Mouse (Mus musculus) midbrain, embryonic 12.5 days (tissue): Measurements from ENCODE around the gene Sec22b. TPM values are rescaled to one million over a fixed set of nuclear protein-coding genes. Genes with fewer than 3 reads are reported as not detected.
A peak's percentile ranks its signal among the peaks of the same experiment; 100 is the strongest.

Experiments used
- ATAC-seq: fragments of 200-750 bp; cut with Nextera tagmentation; 2 replicates; pipeline ENCODE4 v1.8.0; 2017; ENCODE audit warnings: low read depth, moderate TSS enrichment, moderate library complexity; ENCODE audit not compliant: low FRiP score
- H3K27ac ChIP-seq: fragments of 300-500 bp; sonication (generic); replicated peaks from 2 replicates; pipeline ENCODE4 v1.5.1; 2016; ENCODE audit warnings: mild to moderate bottlenecking
- H3K27me3 ChIP-seq: fragments of 300-500 bp; sonication (generic); 2 replicates; pipeline ENCODE4 v1.6.1; 2016; ENCODE audit warnings: mild to moderate bottlenecking
- H3K36me3 ChIP-seq: fragments of 300-500 bp; sonication (generic); 2 replicates; pipeline ENCODE4 v1.6.1; 2016
- H3K4me1 ChIP-seq: fragments of 300-500 bp; sonication (generic); 2 replicates; pipeline ENCODE4 v1.6.1; 2016
- H3K4me2 ChIP-seq: fragments of 300-500 bp; sonication (generic); replicated peaks from 2 replicates; pipeline ENCODE4 v1.6.1; 2016; ENCODE audit warnings: mild to moderate bottlenecking, moderate library complexity
- H3K4me3 ChIP-seq: fragments of 300-500 bp; sonication (generic); 2 replicates; pipeline ENCODE4 v1.5.1; 2016; ENCODE audit warnings: mild to moderate bottlenecking
- H3K9ac ChIP-seq: fragments of 300-500 bp; sonication (generic); replicated peaks from 2 replicates; pipeline ENCODE4 v1.6.1; 2016; ENCODE audit warnings: mild to moderate bottlenecking, moderate library complexity
- H3K9me3 ChIP-seq: fragments of 300-500 bp; sonication (generic); 2 replicates; pipeline ENCODE4 v1.6.1; 2016; ENCODE audit warnings: mild to moderate bottlenecking
- WGBS: fragments of 180-500 bp; shearing (Covaris S2); methylation state at CpG from one replicate; pipeline ENCODE4 v1.1.7; 2016; 5-methylcytosine and 5-hydroxymethylcytosine counted together
- polyA plus RNA-seq: library from polyadenylated mRNA; unstranded; fragments of >200 nt; fragmentation: Nextera tagmentation; extraction: Ambion mirVana; gene quantifications from 2 replicates; pipeline ENCODE4 v1.2.1, GENCODE M21; 2016

Sec22b gene
- polyA plus RNA-seq, 1 experiment from 2014 or later, result 101 TPM

DNA sequence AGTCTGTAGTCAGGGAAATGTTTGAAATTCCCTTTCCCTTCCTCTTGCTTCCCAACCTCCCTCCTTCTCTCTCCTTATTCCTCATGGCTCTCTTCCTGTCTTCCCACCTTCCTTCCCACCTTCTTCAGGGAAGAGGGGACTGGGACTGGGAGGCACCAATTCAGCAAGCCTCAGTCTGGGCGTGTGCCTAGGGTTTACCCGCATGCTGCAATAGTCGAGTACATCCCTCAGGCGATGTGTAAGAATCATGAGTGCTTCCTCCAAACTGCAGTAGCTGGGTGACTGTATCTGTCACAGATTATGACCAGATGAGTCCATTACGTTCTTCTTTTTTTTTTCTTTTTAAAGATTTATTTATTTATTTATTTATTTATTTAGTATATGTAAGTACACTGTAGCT, 32.8 kb downstream of the Sec22b start:
- no peak for ATAC-seq
- no peak overlapping the region for H3K4me3 ChIP-seq
- H3K27ac ChIP-seq, result no peak overlapping the region
- no peak overlapping the region for H3K4me2 ChIP-seq
- WGBS, result 81% methylated on average over 5 of the region's 5 CpGs
- H3K9me3 ChIP-seq, result no peaks in the 10 kb centered on the region
- peaks cover 25% of the 10 kb centered on the region for H3K4me1 ChIP-seq
- H3K36me3 ChIP-seq, result no peaks in the 10 kb centered on the region
- H3K9ac ChIP-seq, result no peak overlapping the region
- peaks cover 40% of the 10 kb centered on the region for H3K27me3 ChIP-seq

DNA sequence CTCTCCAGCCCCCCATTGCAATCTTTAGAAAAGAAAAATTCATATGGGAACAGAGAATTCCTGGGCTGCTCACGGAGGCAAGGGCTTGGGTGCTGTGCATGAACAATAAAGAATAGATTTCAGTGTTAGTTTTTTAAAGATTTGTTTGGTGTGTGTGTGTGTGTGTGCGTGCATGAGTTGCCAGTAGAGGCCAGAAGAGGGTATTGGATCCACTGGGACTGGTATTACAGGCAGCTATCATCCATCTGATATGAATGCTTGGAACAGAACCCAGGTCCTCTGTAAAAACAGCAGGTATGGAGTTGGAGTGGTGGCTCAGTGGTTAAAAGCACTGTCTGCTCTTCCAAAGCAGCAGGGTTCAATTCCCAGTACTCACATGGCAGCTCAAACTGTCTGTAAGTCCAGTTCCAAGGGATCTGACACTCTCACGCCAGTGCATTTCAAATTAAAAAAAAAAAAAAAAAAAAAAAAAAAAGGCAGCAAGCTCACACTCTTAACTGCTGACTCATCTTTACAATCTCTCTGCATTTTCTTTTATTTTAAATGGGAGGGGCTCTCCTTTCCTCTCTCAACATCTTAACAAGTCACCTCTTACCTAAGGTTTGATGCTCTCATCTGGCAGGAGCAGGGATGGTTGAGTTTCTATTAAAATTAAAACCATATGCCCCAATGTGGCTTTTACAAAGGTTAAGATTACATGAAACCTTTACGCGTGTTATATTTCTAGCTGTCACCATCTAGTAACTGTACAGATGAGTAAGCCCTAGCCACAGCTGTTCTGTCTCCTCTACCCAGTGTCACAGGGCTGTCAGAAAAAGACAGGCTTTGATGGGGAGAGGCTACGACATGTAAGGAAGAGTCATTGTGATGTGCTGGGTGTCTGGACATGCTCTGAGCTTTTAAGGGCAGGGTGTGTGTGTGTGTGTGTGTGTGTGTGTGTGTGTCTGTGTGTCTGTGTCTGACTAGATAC, 33.6 kb downstream of the Sec22b start:
- Histone ChIP-seq H3K9me3 (no peaks in the 10 kb centered on the region), H3K4me2 (no peak overlapping the region), H3K4me1 (peaks cover 33% of the 10 kb centered on the region), H3K4me3 (no peak overlapping the region), H3K27ac (no peak overlapping the region), H3K36me3 (no peaks in the 10 kb centered on the region), H3K9ac (no peak overlapping the region), H3K27me3 (peaks cover 40% of the 10 kb centered on the region)
- ATAC-seq, result no peak
- WGBS, result 82% methylated on average over 6 of the region's 6 CpGs

DNA sequence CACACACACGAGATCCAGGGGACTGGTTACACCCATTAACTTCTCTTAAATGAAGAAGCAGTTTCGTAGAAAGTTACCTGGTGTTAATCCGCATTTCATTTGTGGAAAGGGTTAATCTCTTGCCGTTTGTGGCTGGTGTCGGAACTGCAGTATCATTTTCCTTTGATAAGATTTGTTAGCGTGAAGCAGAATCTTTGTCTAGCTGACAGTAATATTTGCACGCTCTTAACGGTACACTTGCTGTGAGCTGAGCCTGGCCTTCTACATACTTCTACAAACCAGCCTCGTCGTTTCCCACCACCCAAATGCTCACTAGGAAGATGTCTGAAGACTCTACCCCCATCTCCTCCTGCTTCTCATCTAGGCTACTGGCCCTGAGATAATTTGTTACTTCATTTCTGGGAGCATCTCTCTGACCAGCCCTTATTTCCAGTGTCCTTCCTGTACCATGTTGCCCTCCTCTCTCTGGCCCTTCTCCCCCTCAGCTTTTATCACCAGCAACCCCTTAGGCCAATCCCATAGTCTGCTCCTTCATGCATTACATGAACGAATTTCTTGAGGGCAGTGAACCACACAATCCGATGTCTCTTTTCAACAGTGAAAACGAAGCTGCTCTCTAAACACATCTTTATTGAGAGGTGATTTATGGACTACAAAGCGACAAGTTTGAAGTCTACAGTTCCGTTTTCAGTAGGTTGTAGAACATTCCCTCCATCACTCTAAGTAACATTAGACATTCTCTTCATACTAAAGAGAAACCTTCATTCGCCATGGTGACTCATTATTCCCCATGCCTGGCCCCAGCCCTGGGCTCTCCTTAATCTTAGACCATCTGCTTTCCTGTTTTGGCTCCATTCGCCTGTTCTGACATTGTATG, 36.3 kb downstream of the Sec22b start:
- no peak overlapping the region for H3K27ac ChIP-seq
- H3K4me1 ChIP-seq, result peaks cover 59% of the 10 kb centered on the region
- ATAC-seq, result no peak
- WGBS, result 28% methylated on average over 17 of the region's 17 CpGs
- H3K9ac ChIP-seq, result no peak overlapping the region
- no peaks in the 10 kb centered on the region for H3K9me3 ChIP-seq
- H3K4me3 ChIP-seq, result no peak overlapping the region
- peak overlapping the region; percentile 17; the same call in 1 of the 2 replicates for H3K4me2 ChIP-seq
- no peaks in the 10 kb centered on the region for H3K36me3 ChIP-seq
- H3K27me3 ChIP-seq, result peaks cover 30% of the 10 kb centered on the region

DNA sequence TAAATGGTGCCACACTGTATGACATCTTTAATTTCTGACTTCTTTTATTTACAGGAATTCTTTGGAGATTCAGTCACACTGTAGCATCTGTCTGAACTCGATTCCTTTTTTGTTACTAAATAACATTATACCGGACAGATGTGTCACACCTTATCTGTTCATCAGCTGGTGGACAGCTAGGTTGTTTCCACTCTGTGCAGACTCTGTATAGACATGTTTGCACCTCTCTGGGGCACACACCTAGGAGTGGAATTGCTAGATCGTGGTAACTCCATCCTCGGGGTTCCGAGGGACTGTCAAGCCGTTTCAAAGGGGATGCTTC, 36.9 kb downstream of the Sec22b start:
- no peaks in the 10 kb centered on the region for H3K36me3 ChIP-seq
- 51% methylated on average over 6 of the region's 6 CpGs for WGBS
- H3K4me3 ChIP-seq, result no peak overlapping the region
- peaks cover 24% of the 10 kb centered on the region for H3K27me3 ChIP-seq
- H3K9me3 ChIP-seq, result no peaks in the 10 kb centered on the region
- no peak overlapping the region for H3K4me2 ChIP-seq
- peaks cover 62% of the 10 kb centered on the region for H3K4me1 ChIP-seq
- no peak overlapping the region for H3K27ac ChIP-seq
- H3K9ac ChIP-seq, result no peak overlapping the region
- ATAC-seq, result no peak

DNA sequence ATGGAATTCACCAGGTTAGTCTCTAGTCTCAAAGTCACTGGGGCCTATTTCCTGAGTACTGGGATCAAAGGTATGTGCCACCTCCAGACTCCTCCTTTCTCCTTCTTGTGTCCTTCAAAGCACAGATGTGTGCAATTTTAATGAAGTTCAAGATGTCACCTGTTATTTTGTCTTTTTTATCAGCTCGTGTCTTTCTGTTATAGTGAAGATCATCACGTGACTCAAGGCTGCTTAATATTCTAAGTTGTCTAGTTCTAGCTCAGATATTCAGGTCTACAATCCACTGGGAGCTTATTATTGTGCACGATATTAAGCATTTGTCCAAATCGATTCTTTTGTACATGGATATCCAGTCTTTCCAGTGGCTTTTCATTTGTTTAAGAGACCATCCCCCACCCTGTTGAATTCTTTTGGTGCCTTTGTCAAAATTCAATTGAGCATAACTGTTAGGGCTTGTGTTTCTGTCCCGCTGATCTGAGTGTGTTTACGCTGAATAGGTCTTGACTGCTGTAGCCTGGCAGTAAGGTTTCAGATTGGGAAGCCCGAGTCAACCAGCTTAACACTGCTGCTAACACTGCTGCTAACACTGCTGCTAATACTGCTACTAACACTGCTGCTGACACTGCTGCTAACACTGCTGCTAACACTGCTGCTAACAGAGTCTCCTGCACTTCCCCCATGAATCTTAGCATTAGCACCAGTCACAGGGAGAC, 38.0 kb downstream of the Sec22b start:
- H3K27ac ChIP-seq, result peak overlapping the region; percentile 79
- 5% methylated on average over 7 of the region's 7 CpGs for WGBS
- peaks cover 19% of the 10 kb centered on the region for H3K27me3 ChIP-seq
- no peaks in the 10 kb centered on the region for H3K9me3 ChIP-seq
- peak overlapping the region; percentile 14; the same call in 1 of the 2 replicates for H3K4me2 ChIP-seq
- H3K9ac ChIP-seq, result 0 out of 2 replicates have a peak overlapping the region, but pooled peaks have one; percentile 12
- no peaks in the 10 kb centered on the region for H3K36me3 ChIP-seq
- ATAC-seq, result peak; percentile 63
- no peak overlapping the region for H3K4me3 ChIP-seq
- H3K4me1 ChIP-seq, result peaks cover 57% of the 10 kb centered on the region

DNA sequence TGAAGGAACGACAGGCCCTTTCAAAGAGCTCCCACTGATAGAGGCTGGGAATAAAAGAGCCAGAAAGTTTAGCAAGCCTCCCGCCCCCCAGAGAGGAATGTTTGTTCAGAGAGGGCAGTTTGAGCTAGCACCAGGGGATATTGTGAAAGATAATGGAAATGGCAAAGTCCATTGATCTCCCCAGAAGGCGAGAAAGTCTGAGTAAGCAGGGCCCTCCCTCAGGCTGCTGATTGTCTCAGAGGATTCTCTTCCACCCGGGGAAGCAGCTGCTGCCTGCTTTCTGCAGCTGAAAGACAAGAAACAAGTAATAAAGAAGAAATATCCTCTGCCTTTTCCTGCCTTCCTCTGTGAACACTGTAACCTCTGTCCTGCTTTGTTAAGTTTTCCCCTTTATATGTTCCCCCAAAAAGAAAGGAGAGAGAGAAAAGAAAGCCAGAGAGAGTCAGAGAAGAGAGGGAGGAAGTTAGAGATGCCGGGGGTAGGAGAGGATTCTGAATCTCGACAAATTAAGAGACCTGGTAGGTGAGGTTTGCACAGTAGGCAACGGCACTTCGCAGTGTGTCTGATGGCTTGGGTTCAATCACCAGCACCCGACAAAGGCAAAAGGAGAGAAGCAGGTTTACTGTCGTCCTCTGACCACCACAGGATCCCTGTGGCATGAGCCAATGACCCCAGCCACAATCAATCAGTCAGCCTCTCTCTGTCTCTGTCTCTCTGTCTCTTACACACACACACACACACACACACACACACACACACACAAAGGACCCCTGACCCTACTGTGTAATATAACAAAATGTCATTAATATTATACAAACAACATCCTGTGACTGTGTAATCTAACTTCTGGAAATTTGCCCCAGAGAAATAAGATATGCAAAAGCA, 38.9 kb downstream of the Sec22b start:
- Histone ChIP-seq H3K27ac (peak overlapping the region; percentile 79), H3K9me3 (no peaks in the 10 kb centered on the region), H3K4me1 (peaks cover 57% of the 10 kb centered on the region), H3K4me3 (no peak overlapping the region), H3K4me2 (peak overlapping the region; percentile 14; the same call in 1 of the 2 replicates), H3K9ac (peak overlapping the region; percentile 12), H3K27me3 (peaks cover 26% of the 10 kb centered on the region), H3K36me3 (no peaks in the 10 kb centered on the region)
- peak; percentile 28 for ATAC-seq
- 4% methylated on average over 10 of the region's 10 CpGs for WGBS

DNA sequence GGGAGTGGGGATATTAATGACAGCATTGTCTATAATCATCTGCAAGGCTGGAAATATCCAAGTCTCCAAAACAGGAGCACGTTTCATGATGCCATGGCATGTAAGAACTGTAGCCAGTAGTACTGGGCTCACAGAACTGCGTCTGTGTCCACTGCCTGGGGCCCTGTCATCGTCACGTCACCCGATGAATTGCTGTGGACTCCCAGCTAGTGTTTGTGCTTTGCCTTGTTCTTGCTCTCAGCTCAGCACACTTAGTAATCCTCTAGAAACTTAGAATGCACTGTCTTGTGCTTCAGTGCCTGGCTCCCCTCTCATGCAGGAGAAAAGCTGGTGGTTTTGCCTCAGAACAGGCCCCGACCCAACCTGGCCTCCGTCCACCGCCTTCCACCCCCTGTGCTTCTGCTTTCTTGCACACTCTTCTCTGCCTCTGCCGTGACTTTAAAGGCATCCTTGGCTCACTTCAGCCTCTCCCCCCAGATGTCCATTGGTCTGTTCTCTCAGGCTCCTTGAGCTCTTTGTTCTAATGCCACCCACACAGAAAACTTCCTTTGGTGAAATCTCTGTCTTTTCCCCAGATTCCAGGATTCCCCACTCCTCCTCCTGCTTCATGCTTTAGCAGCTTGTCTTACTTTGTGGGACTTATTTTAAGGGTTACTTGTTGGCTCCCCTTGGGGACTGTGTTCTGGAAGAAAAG, 39.7 kb downstream of the Sec22b start:
- peaks cover 18% of the 10 kb centered on the region for H3K27me3 ChIP-seq
- H3K4me2 ChIP-seq, result 0 out of 2 replicates have a peak overlapping the region, but pooled peaks have one; percentile 9
- H3K27ac ChIP-seq, result peak overlapping the region; percentile 79; the same call in 1 of the 2 replicates
- ATAC-seq, result peak; percentile 32; the same call in 1 of the 2 replicates
- H3K9ac ChIP-seq, result peak overlapping the region; percentile 12; the same call in 1 of the 2 replicates
- H3K9me3 ChIP-seq, result no peaks in the 10 kb centered on the region
- H3K4me3 ChIP-seq, result no peak overlapping the region
- H3K4me1 ChIP-seq, result peaks cover 57% of the 10 kb centered on the region
- WGBS, result 11% methylated on average over 9 of the region's 9 CpGs
- no peaks in the 10 kb centered on the region for H3K36me3 ChIP-seq

DNA sequence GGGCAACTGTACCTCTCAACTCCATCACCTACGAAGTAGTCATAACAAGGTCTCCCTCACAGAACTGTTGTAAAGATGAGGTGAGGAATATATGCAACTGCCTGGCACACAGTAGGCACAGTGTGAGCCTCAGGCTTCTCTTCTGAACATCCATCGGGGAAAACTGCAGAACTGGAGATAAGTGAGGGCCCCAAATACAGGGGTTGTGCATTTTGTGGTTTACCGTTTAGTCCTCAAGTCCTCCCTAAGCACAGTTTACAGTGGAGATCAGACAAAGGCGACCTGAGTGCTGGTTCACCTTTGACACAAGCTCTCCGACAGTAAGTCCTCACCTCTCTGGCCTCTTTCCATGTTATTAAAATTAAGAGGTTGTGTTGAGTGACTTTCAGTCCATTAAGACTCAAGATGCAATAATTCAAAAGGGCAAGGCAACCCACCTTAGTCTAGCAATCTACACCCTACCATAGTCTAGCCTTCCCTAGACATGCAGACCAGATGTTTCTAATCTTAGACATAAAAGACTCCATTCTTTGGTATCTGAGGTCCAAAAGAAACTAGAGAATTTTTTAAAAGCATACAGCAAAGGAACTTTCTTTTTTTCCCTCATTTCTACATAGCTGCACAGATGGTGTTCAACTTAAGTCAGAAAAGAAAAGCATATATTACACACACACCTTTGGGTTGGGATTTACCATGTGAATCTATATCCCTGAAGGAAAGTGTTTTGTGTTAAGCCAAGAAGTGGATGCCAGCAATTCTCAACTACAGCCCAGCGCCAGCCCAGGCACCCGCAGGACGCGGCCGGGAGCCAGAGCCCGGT, 40.7 kb downstream of the Sec22b start:
- Histone ChIP-seq H3K9me3 (no peaks in the 10 kb centered on the region), H3K4me3 (no peak overlapping the region), H3K36me3 (no peaks in the 10 kb centered on the region), H3K9ac (peak overlapping the region; percentile 28; the same call in 1 of the 2 replicates), H3K4me2 (peak overlapping the region; percentile 42), H3K4me1 (peaks cover 59% of the 10 kb centered on the region), H3K27ac (peak overlapping the region; percentile 79; the same call in 1 of the 2 replicates), H3K27me3 (peaks cover 15% of the 10 kb centered on the region)
- WGBS, result 25% methylated on average over 11 of the region's 11 CpGs
- no peak for ATAC-seq

DNA sequence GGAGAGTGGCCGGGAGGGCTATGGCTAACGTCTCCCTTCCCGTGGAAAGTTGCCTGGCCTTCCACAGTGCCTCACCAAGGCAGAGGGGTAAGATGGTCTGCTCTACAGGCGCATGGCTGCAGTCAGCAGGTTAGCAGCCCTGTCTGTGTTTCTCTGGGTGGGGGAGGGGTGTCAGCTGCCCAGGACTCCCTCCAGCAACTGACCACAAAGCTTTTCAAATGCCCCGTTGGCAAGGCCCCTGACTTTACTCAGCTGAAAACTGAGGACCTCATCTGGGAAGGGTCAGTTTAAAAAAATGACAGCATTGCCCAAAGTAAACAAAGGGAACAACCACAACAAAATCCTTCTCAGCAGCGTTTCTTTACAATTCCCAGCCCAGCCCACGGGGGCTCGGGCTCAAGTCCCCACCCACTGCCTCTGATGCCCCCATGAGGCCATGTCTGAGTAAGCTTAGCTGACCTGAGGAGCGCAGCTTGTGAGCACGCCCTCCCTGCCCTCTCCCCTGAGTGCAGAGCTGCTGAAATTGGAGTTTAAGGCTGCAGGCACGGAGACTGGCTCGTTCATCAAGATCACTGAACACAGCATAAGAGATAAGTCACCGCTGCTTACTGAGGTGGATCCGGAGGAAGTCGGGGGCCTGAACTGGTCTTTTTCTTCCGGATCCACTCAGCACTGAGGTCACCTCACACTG, 41.4 kb downstream of the Sec22b start:
- Histone ChIP-seq H3K36me3 (no peaks in the 10 kb centered on the region), H3K27ac (peak overlapping the region; percentile 58; the same call in 1 of the 2 replicates), H3K9ac (peak overlapping the region; percentile 28; the same call in 1 of the 2 replicates), H3K4me2 (peak overlapping the region; percentile 42), H3K4me1 (peaks cover 54% of the 10 kb centered on the region), H3K9me3 (no peaks in the 10 kb centered on the region), H3K27me3 (peaks cover 17% of the 10 kb centered on the region), H3K4me3 (no peak overlapping the region)
- WGBS, result 4% methylated on average over 16 of the region's 16 CpGs
- no peak; the same call in 1 of the 2 replicates for ATAC-seq
